Mouse (Mus musculus) cerebellum, adult 2 months (tissue): ENCODE results near the gene Slc44a1. TPM values are rescaled to one million over a fixed set of nuclear protein-coding genes. Genes with fewer than 3 reads are reported as not detected.

Experiments
- DNase-seq, 2 experiments: peaks; one replicate each; pipeline ENCODE4 v3.0.0; 2021
- H3K27ac ChIP-seq: fragments of 200-500 bp; 2 replicates; pipeline ENCODE4 v1.5.1; 2012; ENCODE audit warnings: low read length, control low read depth, inconsistent platforms; ENCODE audit not compliant: insufficient read depth
- H3K27me3 ChIP-seq: fragments of 200-500 bp; 2 replicates; pipeline ENCODE4 v1.6.1; 2012; ENCODE audit warnings: inconsistent platforms, mild to moderate bottlenecking, low read length, moderate library complexity; ENCODE audit not compliant: control insufficient read depth, insufficient read depth
- H3K4me1 ChIP-seq: fragments of 200-500 bp; 2 replicates; pipeline ENCODE4 v1.6.1; 2011; ENCODE audit warnings: low read length; ENCODE audit not compliant: control insufficient read depth, insufficient read depth
- H3K4me3 ChIP-seq: fragments of 200-500 bp; replicated peaks from 2 replicates; pipeline ENCODE3; 2011; ENCODE audit warnings: mild to moderate bottlenecking, low read depth, low read length, control low read depth; ENCODE audit not compliant: insufficient read depth
- CTCF ChIP-seq: fragments of 200-500 bp; IDR thresholded peaks from 2 replicates; pipeline ENCODE4 v1.5.1; 2011; ENCODE audit warnings: low read depth, mild to moderate bottlenecking, control low read depth, low read length, moderate library complexity, borderline replicate concordance; ENCODE audit not compliant: insufficient read depth
- POLR2A ChIP-seq: fragments of 200-500 bp; IDR thresholded peaks from 2 replicates; pipeline ENCODE4 v1.6.1; 2011; ENCODE audit warnings: low read length, control low read depth, borderline replicate concordance; ENCODE audit not compliant: insufficient read depth
- WGBS: fragments of 180-500 bp; shearing (Covaris S2); methylation state at CpG from one replicate; pipeline ENCODE4 v1.1.7; 2018; 5-methylcytosine and 5-hydroxymethylcytosine counted together
- polyA plus RNA-seq: library from polyadenylated mRNA; depleted of rRNA; stranded (reverse); fragments of >200 nt; gene quantifications from 2 replicates; pipeline ENCODE4 v1.2.3, GENCODE M21; 2012

Slc44a1 gene
- polyA plus RNA-seq, 1 experiment, result 85.3 TPM

GRCm38 (mm10) chr4:53567065-53567464, 126.9 kb downstream of the Slc44a1 start:
- H3K27me3 ChIP-seq, result no peaks in the 10 kb centered on the region
- no peak for DNase-seq
- H3K27ac ChIP-seq, result no peak overlapping the region
- H3K4me1 ChIP-seq, result no peaks in the 10 kb centered on the region; the same call in 1 of the 2 replicates
- no peak overlapping the region for H3K4me3 ChIP-seq
- 86% methylated on average over 1 of the region's 1 CpGs for WGBS
- no peak for TF ChIP-seq CTCF
- no peak for TF ChIP-seq POLR2A

DNA sequence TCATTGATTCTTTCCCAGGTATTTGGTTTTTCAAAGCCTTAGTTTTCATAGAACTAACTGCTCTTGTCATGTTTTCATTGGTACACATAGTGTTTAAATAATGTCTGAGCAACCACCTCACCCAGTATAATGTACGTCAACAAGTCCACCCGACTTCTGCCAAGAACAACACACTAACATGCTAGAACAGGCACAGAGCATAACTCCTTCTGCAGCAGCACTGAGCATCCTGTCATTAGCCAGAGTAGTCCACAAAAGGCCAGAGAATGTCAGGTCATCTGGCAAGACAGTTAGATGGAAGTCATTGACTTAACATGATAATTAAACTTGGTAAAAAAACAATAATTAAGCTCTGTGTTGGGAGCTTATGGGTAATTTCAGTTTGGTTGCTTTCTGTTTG, 135.3 kb downstream of the Slc44a1 start:
- WGBS, result 78% methylated on average over 2 of the region's 2 CpGs
- Histone ChIP-seq H3K4me3 (no peak overlapping the region), H3K27me3 (no peaks in the 10 kb centered on the region), H3K4me1 (no peaks in the 10 kb centered on the region), H3K27ac (no peak overlapping the region)
- TF ChIP-seq POLR2A (no peak), CTCF (no peak)
- DNase-seq, result no peak

DNA sequence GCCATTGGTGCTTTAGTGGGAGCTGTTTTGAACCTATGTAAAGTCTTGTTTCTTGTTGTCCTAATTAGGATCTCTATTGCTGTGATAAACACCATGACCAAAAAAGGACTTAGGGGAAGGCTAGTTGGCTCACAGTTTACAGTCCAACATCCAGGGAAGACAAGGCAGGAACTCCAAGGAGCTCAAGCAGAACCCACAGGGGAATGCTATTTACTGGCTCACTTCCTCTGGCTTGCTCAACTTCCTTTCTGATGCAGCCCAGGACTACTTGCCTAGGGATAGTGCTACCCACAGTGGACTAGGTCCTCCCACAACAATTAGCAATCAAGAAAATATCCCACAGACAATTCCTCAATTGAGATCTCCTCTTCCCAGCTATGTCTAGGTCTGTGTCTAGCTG, 147.5 kb downstream of the Slc44a1 start:
- H3K27ac ChIP-seq, result no peak overlapping the region
- TF ChIP-seq POLR2A (no peak), CTCF (no peak)
- H3K4me1 ChIP-seq, result no peaks in the 10 kb centered on the region
- H3K4me3 ChIP-seq, result no peak overlapping the region
- no peaks in the 10 kb centered on the region for H3K27me3 ChIP-seq
- no peak for DNase-seq

DNA sequence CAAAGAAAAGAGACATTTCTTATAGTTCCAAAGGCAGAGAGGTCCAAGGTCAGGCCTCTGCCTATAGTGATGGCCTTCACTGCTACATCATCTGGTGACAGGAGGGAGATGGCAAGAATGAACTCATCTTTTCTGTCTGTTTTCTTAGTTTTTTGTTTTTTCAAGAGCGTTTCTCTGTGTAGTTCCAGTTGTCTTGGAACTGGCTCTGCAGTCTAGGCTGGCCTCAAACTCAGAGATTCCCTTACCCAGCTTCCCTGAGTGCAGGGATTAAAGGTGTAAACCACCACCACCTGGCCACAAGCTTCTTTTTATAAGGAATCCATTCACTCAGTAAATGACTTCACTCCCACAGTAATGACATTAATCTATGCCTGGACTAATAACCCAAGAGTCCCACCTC, 148.7 kb downstream of the Slc44a1 start:
- no peak for TF ChIP-seq POLR2A
- Histone ChIP-seq H3K4me1 (no peaks in the 10 kb centered on the region), H3K27me3 (no peaks in the 10 kb centered on the region), H3K27ac (no peak overlapping the region), H3K4me3 (no peak overlapping the region)
- 89% methylated on average over 1 of the region's 1 CpGs for WGBS
- DNase-seq, result no peak

DNA sequence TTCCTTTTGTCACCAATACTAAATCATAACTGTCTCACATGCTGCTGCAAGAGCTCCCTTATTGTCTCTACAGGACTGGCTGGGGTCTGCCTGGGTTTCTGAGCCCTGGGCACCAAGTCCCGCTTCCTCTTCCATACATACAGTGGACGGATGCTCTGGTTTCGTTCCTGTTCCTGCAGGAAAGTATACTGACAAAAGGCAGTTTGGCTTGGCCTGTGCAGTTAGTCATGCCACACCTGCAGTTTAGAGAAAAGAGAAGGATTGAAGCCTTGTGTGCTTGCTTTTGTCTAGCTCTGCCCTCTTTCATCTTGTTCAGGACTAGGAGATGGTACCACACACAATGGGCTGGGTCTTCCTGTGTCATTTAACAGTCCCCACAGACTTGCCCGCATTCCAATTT, 149.3 kb downstream of the Slc44a1 start:
- TF ChIP-seq POLR2A (no peak), CTCF (no peak)
- no peaks in the 10 kb centered on the region for H3K27me3 ChIP-seq
- no peak overlapping the region for H3K4me3 ChIP-seq
- 94% methylated on average over 4 of the region's 4 CpGs for whole genome bisulfite sequencing
- H3K4me1 ChIP-seq, result no peaks in the 10 kb centered on the region
- DNase-seq, result no peak
- H3K27ac ChIP-seq, result no peak overlapping the region

- no peak overlapping the region for H3K4me3 ChIP-seq
- 41% methylated on average over 4 of the region's 4 CpGs for WGBS
- H3K4me1 ChIP-seq, result no peaks in the 10 kb centered on the region
- DNase-seq, result no peak
- TF ChIP-seq CTCF (no peak), POLR2A (no peak)
- H3K27ac ChIP-seq, result no peak overlapping the region
- no peaks in the 10 kb centered on the region for H3K27me3 ChIP-seq
These were observed 149.9 kb downstream of the Slc44a1 start for GRCm38 (mm10) chr4:53590163-53590562.

DNA sequence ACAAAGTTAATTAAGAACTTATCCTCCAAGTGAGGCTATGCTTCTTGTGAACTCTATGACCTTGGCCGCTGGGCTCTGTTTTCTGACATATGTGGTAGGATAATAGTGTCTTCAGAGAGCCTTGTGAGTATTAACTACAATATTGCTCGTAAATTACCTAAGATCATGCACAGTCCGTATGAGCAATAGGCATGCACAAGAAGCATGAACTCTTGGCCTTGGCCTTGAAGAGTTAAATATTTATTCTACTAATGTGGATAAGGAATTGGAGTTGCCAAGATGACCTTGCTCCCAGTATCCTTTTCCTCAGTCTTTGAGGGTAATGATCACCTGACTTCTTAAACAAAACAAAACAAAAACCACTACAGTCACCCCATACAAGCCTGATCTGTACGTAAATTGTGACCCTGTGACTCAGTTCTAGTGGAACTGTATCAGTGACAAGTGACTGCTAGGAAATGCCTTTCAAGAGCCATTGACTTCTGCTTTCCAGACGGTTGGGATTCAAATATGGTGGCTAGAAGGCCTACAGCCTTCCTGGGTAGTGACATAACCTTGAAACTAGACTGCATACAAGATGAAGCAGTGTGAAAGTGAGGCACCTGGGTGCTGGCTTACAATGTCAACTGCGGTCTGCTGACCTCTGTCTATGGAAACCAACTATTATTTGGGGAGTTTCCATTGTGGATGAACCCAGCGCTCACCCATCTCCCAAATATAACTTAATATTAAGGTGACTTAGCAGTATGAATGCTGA, 150.7 kb downstream of the Slc44a1 start:
- no peak for TF ChIP-seq CTCF
- TF ChIP-seq POLR2A, result no peak
- Histone ChIP-seq H3K4me3 (no peak overlapping the region), H3K27ac (no peak overlapping the region), H3K27me3 (no peaks in the 10 kb centered on the region), H3K4me1 (no peaks in the 10 kb centered on the region)
- WGBS, result 96% methylated on average over 7 of the region's 7 CpGs
- DNase-seq, result no peak

DNA sequence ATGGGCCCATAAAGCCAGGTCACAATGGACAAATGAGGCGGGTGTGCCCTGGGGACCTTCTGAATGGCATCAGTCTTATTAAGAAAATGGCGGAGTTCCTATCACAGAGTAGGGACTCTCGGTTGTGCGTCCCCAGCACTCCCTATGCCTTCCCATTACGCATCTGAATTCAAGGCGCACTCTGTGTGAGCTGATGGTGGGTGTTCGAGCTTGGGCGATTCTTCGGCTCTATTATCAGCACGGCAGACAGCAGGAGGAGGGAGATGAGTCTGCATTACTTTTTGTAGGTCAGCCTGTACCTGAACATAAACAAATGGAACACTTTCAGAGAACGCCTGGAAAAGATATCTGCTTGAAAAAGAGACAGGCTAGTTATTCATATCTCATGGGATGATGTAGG, 151.3 kb downstream of the Slc44a1 start:
- no peak for TF ChIP-seq POLR2A
- no peak for TF ChIP-seq CTCF
- WGBS, result 84% methylated on average over 11 of the region's 11 CpGs
- Histone ChIP-seq H3K27me3 (no peaks in the 10 kb centered on the region), H3K4me3 (no peak overlapping the region), H3K27ac (no peak overlapping the region), H3K4me1 (no peaks in the 10 kb centered on the region)
- DNase-seq, result no peak
